Mouse (Mus musculus) spleen, adult 10 weeks (tissue): ENCODE measurements around the gene Arid3b. TPM values are rescaled to one million over a fixed set of nuclear protein-coding genes. Genes with fewer than 3 reads are reported as not detected.

Source experiments
- polyA plus RNA-seq: library from polyadenylated mRNA; stranded (reverse); fragments of 350-450 nt; fragmentation: Illumina TruSeq; extraction: RNeasy Lipid Tissue Mini Kit (QIAGEN cat#74804); gene quantifications from one replicate; pipeline ENCODE4 v1.2.3, GENCODE M21; 2015; ENCODE audit warnings: low replicate concordance; ENCODE audit not compliant: insufficient read depth

Arid3b gene
- 45.0 TPM for polyA plus RNA-seq

DNA sequence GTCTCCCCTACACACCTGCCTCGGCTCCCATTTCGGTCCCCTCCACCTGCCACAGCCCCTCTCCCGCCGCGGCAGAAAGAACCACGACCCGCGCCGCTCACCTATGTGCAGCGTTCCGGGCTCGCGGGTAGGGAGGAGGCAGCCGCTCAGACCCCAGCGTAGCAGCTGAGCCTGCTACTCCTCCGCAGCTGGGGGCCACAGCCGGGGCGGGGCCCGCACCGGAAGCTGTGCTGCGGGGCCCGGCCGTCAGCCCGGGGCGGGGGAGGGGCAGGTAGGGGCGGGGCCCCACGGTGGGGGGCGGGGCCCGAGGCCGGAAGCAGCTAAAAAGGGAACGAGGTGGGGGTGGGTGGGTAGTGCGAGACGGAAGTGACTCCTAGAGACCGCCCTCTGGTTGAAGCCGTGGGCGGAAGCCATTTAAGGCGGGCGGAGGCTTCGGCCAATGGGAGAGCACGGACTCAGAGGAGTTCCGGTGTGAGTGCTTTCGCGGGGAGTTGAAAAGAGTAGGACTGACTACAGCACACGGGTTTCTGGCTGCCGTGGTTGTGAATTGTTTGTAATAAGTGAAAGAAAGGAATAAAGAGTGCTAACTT lies at the start of gene Arid3b:
Arid3b (minus strand) TSS at position 213 of the 590 bp plus-strand sequence.

DNA sequence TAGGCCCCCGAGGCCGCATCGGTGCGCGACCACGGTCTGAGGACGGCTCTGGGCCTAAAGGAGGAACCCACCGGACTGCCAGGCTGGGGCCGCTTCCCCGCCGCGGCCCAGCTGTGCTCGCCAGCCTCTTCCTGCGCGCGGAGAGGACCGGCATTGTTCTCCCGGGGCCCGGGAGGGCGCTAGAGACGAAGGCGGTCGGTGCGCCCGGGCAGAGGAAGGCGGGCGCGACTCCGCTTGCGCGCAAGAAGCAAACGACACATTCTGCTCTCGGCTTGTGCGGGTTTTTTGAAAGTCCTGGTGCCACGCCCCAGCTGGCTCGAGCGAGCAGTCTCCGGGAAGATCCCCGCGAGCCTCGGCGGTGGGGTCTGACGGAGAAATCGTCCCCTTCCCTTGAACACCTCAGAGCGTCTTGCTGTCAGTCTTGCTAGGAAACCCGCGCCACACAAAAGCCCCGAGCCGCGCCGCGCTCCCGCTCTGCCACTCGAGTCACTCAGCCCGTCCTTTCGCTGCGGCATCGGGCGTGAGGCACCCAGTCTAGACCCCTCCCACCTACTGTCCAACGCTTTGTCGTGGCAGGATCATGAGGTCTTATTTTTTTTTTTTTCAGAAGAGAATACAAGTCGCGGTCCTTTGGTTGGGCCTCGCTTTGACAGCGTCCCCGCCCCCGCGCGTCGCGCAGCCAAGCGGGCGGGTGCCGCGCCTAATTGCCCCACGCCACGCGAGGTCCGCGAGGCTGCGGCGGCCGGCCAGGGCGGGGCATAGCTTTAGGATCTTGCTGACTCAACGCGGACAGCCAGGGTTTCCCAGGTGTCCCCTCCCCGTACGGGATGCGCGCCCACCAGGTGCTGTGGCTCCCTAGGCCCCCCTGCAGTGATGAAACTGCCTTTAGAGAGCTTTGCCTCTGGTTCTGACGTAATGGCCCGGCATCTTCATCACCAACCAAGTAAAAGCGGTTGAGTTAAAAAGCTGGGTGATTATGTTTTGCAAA lies 70.9 kb downstream of the Arid3b start, which contains the start of gene Clk3:
Clk3 (minus strand) TSS at position 497 of the 988 bp plus-strand sequence.

Other genes starting within 250 kb of the Arid3b start
- 46.6 TPM for gene Ulk3, start 247.3 kb downstream of the Arid3b start, polyA plus RNA-seq
- not detected for gene Cplx3, start 230.5 kb downstream of the Arid3b start, polyA plus RNA-seq
- not detected for gene Lman1l, start 216.0 kb downstream of the Arid3b start, polyA plus RNA-seq
- 262 TPM for gene Csk, start 183.2 kb downstream of the Arid3b start, polyA plus RNA-seq
- not detected for gene Cyp1a2, start 153.1 kb downstream of the Arid3b start, polyA plus RNA-seq
- 0.30 TPM for gene Cyp1a1, start 148.9 kb downstream of the Arid3b start, polyA plus RNA-seq
- 17.7 TPM for gene Edc3, start 128.3 kb downstream of the Arid3b start, polyA plus RNA-seq
- gene Clk3, start 70.9 kb downstream of the Arid3b start, polyA plus RNA-seq = 95.7 TPM
- gene Ubl7, start 74.2 kb upstream of the Arid3b start, polyA plus RNA-seq = 78.1 TPM
- 15.8 TPM for gene Sema7a, start 103.3 kb upstream of the Arid3b start, polyA plus RNA-seq
- 1.2 TPM for gene Cyp11a1, start 169.6 kb upstream of the Arid3b start, polyA plus RNA-seq
- 1.7 TPM for gene Stra6, start 227.0 kb upstream of the Arid3b start, polyA plus RNA-seq